Mouse (Mus musculus) frontal cortex, postnatal 36 days (tissue): Measurements from ENCODE around the gene CN725425.

Experiments used
- DNase-seq, 2 experiments: peaks; one replicate each; pipeline ENCODE4 v3.0.0; 2022; ENCODE audit warnings: low spot score in 2 of 2

Gene CN725425

GRCm38 (mm10) chr15:91206518-91206917 lies 7.2 kb downstream of the CN725425 start:
- no peak for DNase-seq

- no peak for DNase-seq
Measured at GRCm38 (mm10) chr15:91237294-91237693, 38.0 kb downstream of the CN725425 start.

- DNase-seq, result no peak
Measured at GRCm38 (mm10) chr15:91240683-91241335, 41.5 kb downstream of the CN725425 start.

GRCm38 (mm10) chr15:91250815-91251214 lies 51.5 kb downstream of the CN725425 start:
- no peak for DNase-seq

- DNase-seq, result no peak
Measured at GRCm38 (mm10) chr15:91251544-91252408, 52.5 kb downstream of the CN725425 start.

GRCm38 (mm10) chr15:91252956-91253355 lies 53.7 kb downstream of the CN725425 start:
- DNase-seq, result no peak

GRCm38 (mm10) chr15:91255308-91255707 lies 56.0 kb downstream of the CN725425 start:
- no peak for DNase-seq

GRCm38 (mm10) chr15:91257140-91257539 lies 57.8 kb downstream of the CN725425 start:
- no peak for DNase-seq

- no peak for DNase-seq
Measured at GRCm38 (mm10) chr15:91260578-91260977, 61.3 kb downstream of the CN725425 start.

- DNase-seq, result no peak
Measured at GRCm38 (mm10) chr15:91263926-91264325, 64.6 kb downstream of the CN725425 start.

- no peak for DNase-seq
Measured at GRCm38 (mm10) chr15:91268532-91268931, 69.2 kb downstream of the CN725425 start.

- no peak for DNase-seq
Measured at GRCm38 (mm10) chr15:91275961-91276360, 76.7 kb downstream of the CN725425 start.

GRCm38 (mm10) chr15:91279571-91279970 lies 80.3 kb downstream of the CN725425 start:
- DNase-seq, result no peak

GRCm38 (mm10) chr15:91281521-91281920 lies 82.2 kb downstream of the CN725425 start:
- no peak for DNase-seq

GRCm38 (mm10) chr15:91282822-91283221 lies 83.5 kb downstream of the CN725425 start:
- no peak for DNase-seq

GRCm38 (mm10) chr15:91283418-91283817 lies 84.1 kb downstream of the CN725425 start:
- DNase-seq, result no peak

GRCm38 (mm10) chr15:91299319-91299835 lies 100.1 kb downstream of the CN725425 start:
- DNase-seq, result no peak

GRCm38 (mm10) chr15:91301366-91301765 lies 102.1 kb downstream of the CN725425 start:
- DNase-seq, result peak; percentile 94 to 96

GRCm38 (mm10) chr15:91304296-91304852 lies 105.1 kb downstream of the CN725425 start:
- DNase-seq, result peak; percentile 49 to 61
